Mouse (Mus musculus): ENCODE measurements around the gene Wscd1.

DNA sequence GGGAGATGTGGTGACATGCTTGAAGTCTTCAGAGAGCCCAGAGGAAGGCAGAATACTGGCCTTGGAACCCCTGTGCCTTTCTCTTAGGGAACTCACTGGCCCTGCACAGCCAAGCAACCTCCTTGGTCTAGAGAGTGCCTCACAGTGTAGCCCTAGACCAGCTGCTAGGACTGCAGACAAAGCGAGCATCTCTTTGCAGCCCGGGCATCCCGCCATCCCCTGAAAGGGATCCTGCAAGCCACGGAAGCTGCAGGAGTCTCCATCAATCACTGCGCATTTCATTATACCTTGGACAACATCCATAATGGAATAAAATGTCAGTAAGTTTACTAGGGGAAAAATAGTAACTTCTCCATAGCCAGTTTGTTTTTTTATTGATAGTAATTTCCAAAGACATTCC is 13.4 kb downstream of the Wscd1 start:
- TF ChIP-seq CTCF (IDR thresholded peaks at IDR 0.05; ENCODE audit: extremely low read depth, insufficient read depth, low read length) (no peak), POLR2A (IDR thresholded peaks at IDR 0.05; ENCODE audit: extremely low read depth, insufficient read depth, low read length) (no peak)

Data from cortical plate, adult 2 months (tissue).